Mouse (Mus musculus) Patski (cell line): Measurements from ENCODE around the gene Zfp14. TPM values are rescaled to one million over a fixed set of nuclear protein-coding genes. Genes with fewer than 3 reads are reported as not detected.

Source experiments
- ATAC-seq: fragments of 100-300 bp; one replicate; pipeline ENCODE4 v1.8.0; 2021
- CTCF ChIA-PET: fragments of 350-600 bp; sonication (Branson Sonifier 250); formaldehyde crosslinking; loops from one replicate; lab custom pipeline; 2022; ENCODE audit warnings: inconsistent platforms; lab: Charles Lee
- POLR2A ChIA-PET: fragments of 350-600 bp; sonication (Branson Sonifier 250); formaldehyde crosslinking; loops from one replicate; lab custom pipeline; 2022; ENCODE audit warnings: antibody characterized with exemption, inconsistent platforms; lab: Charles Lee
- DNase-seq: peaks from one replicate; pipeline ENCODE4 v3.0.0-alpha.2; 2011; ENCODE audit warnings: low read depth, low spot score
- H3K27me3 ChIP-seq: fragments of 371-371 bp; one replicate; pipeline ENCODE4 v1.5.1; 2021
- CTCF ChIP-seq: fragments of 100-300 bp; IDR thresholded peaks from one replicate; pipeline ENCODE4 v1.5.1; 2021
- in situ Hi-C: fragments of 300-500 bp; cut with MboI; formaldehyde crosslinking; loops from 3 replicates; pipeline ENCODE4 v1.11.1; 2018; ENCODE audit warnings: low pct_unique_long_range_greater_than_20kb, mixed read lengths
- polyA plus RNA-seq: library from polyadenylated mRNA; unstranded; gene quantifications from one replicate; pipeline ENCODE4 v1.2.3, GENCODE M21; 2021

The Zfp14 gene
- polyA plus RNA-seq, 1 experiment from 2014 or later = 3.4 TPM

- ATAC-seq = peak; percentile 35
Observed at GRCm38 (mm10) chr7:30009321-30010085, 41.7 kb downstream of the Zfp14 start.

GRCm38 (mm10) chr7:30008020-30008690 lies 43.0 kb downstream of the Zfp14 start:
- DNase-seq (no peak), ATAC-seq (no peak)
- ChIA-PET POLR2A (interaction anchor here (0.6 to 1.1 kb wide), 3 partner anchors 14 to 35 kb away, joined by 3 to 4 read pairs (median 3); no protein-coding TSS in a partner anchor), CTCF (no interaction called here)
- in situ Hi-C loops = no loop called here
- TF ChIP-seq CTCF = no peak
- no peaks in the 10 kb centered on the region for H3K27me3 ChIP-seq

More at GRCm38 (mm10) chr7:30009321-30010085, 41.7 kb downstream of the Zfp14 start:
- no peaks in the 10 kb centered on the region for H3K27me3 ChIP-seq
- DNase-seq = peak; percentile 34
- ChIA-PET CTCF (interaction anchor here (1.5 kb wide), 1 partner anchor 12 kb away, joined by 6 read pairs; no protein-coding TSS in a partner anchor), POLR2A (no interaction called here)
- TF ChIP-seq CTCF = no peak
- in situ Hi-C loops = no loop called here

GRCm38 (mm10) chr7:30007601-30008000 lies 43.6 kb downstream of the Zfp14 start:
- ATAC-seq = no peak
- no peak for DNase-seq
- H3K27me3 ChIP-seq = no peaks in the 10 kb centered on the region
- in situ Hi-C loops = no loop called here
- ChIA-PET CTCF (interaction anchor here (1.2 kb wide), 1 partner anchor 28 kb away, joined by 3 read pairs; no protein-coding TSS in a partner anchor), POLR2A (interaction anchor here (1.0 kb wide), 1 partner anchor 15 kb away, joined by 3 read pairs; no protein-coding TSS in a partner anchor)
- no peak for TF ChIP-seq CTCF

GRCm38 (mm10) chr7:30000601-30001000 lies 50.6 kb downstream of the Zfp14 start:
- ATAC-seq (no peak), DNase-seq (no peak)
- no peaks in the 10 kb centered on the region for H3K27me3 ChIP-seq
- TF ChIP-seq CTCF = no peak
- in situ Hi-C loops = no loop called here
- POLR2A ChIA-PET = no interaction called here
- CTCF ChIA-PET = no interaction called here

GRCm38 (mm10) chr7:29995134-29995533 lies 56.0 kb downstream of the Zfp14 start:
- no peak for ATAC-seq

GRCm38 (mm10) chr7:29993340-29993739 lies 57.8 kb downstream of the Zfp14 start:
- ATAC-seq (no peak), DNase-seq (no peak)
- CTCF ChIA-PET = no interaction called here
- TF ChIP-seq CTCF = no peak
- POLR2A ChIA-PET = no interaction called here
- no peaks in the 10 kb centered on the region for H3K27me3 ChIP-seq
- in situ Hi-C loops = no loop called here

More at GRCm38 (mm10) chr7:29995134-29995533, 56.0 kb downstream of the Zfp14 start:
- no peaks in the 10 kb centered on the region for H3K27me3 ChIP-seq
- in situ Hi-C loops = no loop called here
- no peak for TF ChIP-seq CTCF
- no peak for DNase-seq
- POLR2A ChIA-PET = interaction anchor here (1.1 kb wide), 1 partner anchor 11 kb away, joined by 3 read pairs; the partner anchor contains the start of gene Zfp568
- CTCF ChIA-PET = no interaction called here

- no peak for ATAC-seq
- in situ Hi-C loops = no loop called here
- TF ChIP-seq CTCF = no peak
- no peaks in the 10 kb centered on the region for H3K27me3 ChIP-seq
- POLR2A ChIA-PET = no interaction called here
- CTCF ChIA-PET = no interaction called here
- no peak for DNase-seq
Observed at GRCm38 (mm10) chr7:29992698-29993097, 58.5 kb downstream of the Zfp14 start.

- CTCF ChIA-PET = interaction anchor here (1.0 kb wide), 1 partner anchor 33 kb away, joined by 3 read pairs; no protein-coding TSS in a partner anchor
- TF ChIP-seq CTCF = no peak
- in situ Hi-C loops = no loop called here
- no peaks in the 10 kb centered on the region for H3K27me3 ChIP-seq
- no peak for ATAC-seq
- DNase-seq = no peak
- POLR2A ChIA-PET = no interaction called here
Observed at GRCm38 (mm10) chr7:29989031-29989430, 62.1 kb downstream of the Zfp14 start.

GRCm38 (mm10) chr7:29987551-29987950 lies 63.6 kb downstream of the Zfp14 start:
- ATAC-seq = no peak
- CTCF ChIA-PET = interaction anchor here (1.3 kb wide), 1 partner anchor 30 kb away, joined by 3 read pairs; no protein-coding TSS in a partner anchor
- POLR2A ChIA-PET = interaction anchor here (0.6 kb wide), 2 partner anchors 11 to 22 kb away, joined by 3 read pairs; no protein-coding TSS in a partner anchor

More at GRCm38 (mm10) chr7:29987551-29987950, 63.6 kb downstream of the Zfp14 start:
- no peaks in the 10 kb centered on the region for H3K27me3 ChIP-seq
- no peak for TF ChIP-seq CTCF
- no peak for DNase-seq
- in situ Hi-C loops = no loop called here

Other genes starting within 250 kb of the Zfp14 start
- gene Zfp790, start 235.3 kb downstream of the Zfp14 start, polyA plus RNA-seq = 12.8 TPM
- 6.1 TPM for gene Zfp940, start 197.7 kb downstream of the Zfp14 start, polyA plus RNA-seq
- gene Zfp420, start 191.4 kb downstream of the Zfp14 start, polyA plus RNA-seq = 5.3 TPM
- 11.3 TPM for gene Zfp27, start 144.8 kb downstream of the Zfp14 start, polyA plus RNA-seq
- gene Zfp383, start 143.2 kb downstream of the Zfp14 start, polyA plus RNA-seq = 9.3 TPM
- gene Zfp74, start 97.3 kb downstream of the Zfp14 start, polyA plus RNA-seq = 12.1 TPM
- 12.0 TPM for gene Zfp568, start 67.4 kb downstream of the Zfp14 start, polyA plus RNA-seq
- gene Zfp82, start 21.5 kb upstream of the Zfp14 start, polyA plus RNA-seq = 13.7 TPM
- 1.1 TPM for gene Gm26920, start 39.0 kb upstream of the Zfp14 start, polyA plus RNA-seq
- 5.3 TPM for gene Zfp566, start 39.1 kb upstream of the Zfp14 start, polyA plus RNA-seq
- 55.7 TPM for gene Zfp260, start 43.4 kb upstream of the Zfp14 start, polyA plus RNA-seq
- 8.7 TPM for gene Zfp382, start 70.6 kb upstream of the Zfp14 start, polyA plus RNA-seq
- 56.4 TPM for gene Zfp146, start 118.4 kb upstream of the Zfp14 start, polyA plus RNA-seq
- gene Cox7a1, start 132.8 kb upstream of the Zfp14 start, polyA plus RNA-seq = 0.89 TPM
- 456 TPM for gene Capns1, start 147.4 kb upstream of the Zfp14 start, polyA plus RNA-seq
- gene Polr2i, start 180.6 kb upstream of the Zfp14 start, polyA plus RNA-seq = 79.3 TPM
- gene Tbcb, start 180.9 kb upstream of the Zfp14 start, polyA plus RNA-seq = 87.4 TPM
- not detected for gene Ovol3, start 184.3 kb upstream of the Zfp14 start, polyA plus RNA-seq
- gene Thap8, start 228.7 kb upstream of the Zfp14 start, polyA plus RNA-seq = 0.14 TPM
- 9.7 TPM for gene Wdr62, start 229.0 kb upstream of the Zfp14 start, polyA plus RNA-seq
- gene Clip3, start 240.3 kb upstream of the Zfp14 start, polyA plus RNA-seq = 78.3 TPM